Mouse (Mus musculus) neural tube, embryonic 12.5 days (tissue): Measurements from ENCODE around the gene Abhd16b. TPM values are rescaled to one million over a fixed set of nuclear protein-coding genes. Genes with fewer than 3 reads are reported as not detected.

Experiments used
- ATAC-seq: fragments of 200-750 bp; cut with Nextera tagmentation; 2 replicates; pipeline ENCODE4 v1.8.0; 2017; ENCODE audit warnings: low read depth, mild to moderate bottlenecking, moderate TSS enrichment, moderate library complexity; ENCODE audit not compliant: low FRiP score
- H3K27ac ChIP-seq: fragments of 300-500 bp; sonication (generic); 2 replicates; pipeline ENCODE4 v1.5.1; 2016
- H3K27me3 ChIP-seq: fragments of 300-500 bp; sonication (generic); replicated peaks from 2 replicates; pipeline ENCODE4 v1.6.1; 2016; ENCODE audit warnings: mild to moderate bottlenecking
- H3K36me3 ChIP-seq: fragments of 300-500 bp; sonication (generic); 2 replicates; pipeline ENCODE4 v1.6.1; 2016; ENCODE audit warnings: mild to moderate bottlenecking
- H3K4me1 ChIP-seq: fragments of 300-500 bp; sonication (generic); 2 replicates; pipeline ENCODE4 v1.6.1; 2016
- H3K4me2 ChIP-seq: fragments of 300-500 bp; sonication (generic); replicated peaks from 2 replicates; pipeline ENCODE4 v1.6.1; 2016; ENCODE audit warnings: mild to moderate bottlenecking
- H3K4me3 ChIP-seq: fragments of 300-500 bp; sonication (generic); 2 replicates; pipeline ENCODE4 v1.5.1; 2016
- H3K9ac ChIP-seq: fragments of 300-500 bp; sonication (generic); 2 replicates; pipeline ENCODE4 v1.6.1; 2016; ENCODE audit warnings: mild to moderate bottlenecking
- H3K9me3 ChIP-seq: fragments of 300-500 bp; sonication (generic); 2 replicates; pipeline ENCODE4 v1.6.1; 2016; ENCODE audit warnings: mild to moderate bottlenecking
- WGBS: fragments of 180-500 bp; shearing (Covaris S2); methylation state at CpG from one replicate; pipeline ENCODE4 v1.1.7; 2016; 5-methylcytosine and 5-hydroxymethylcytosine counted together
- polyA plus RNA-seq: library from polyadenylated mRNA; unstranded; fragments of >200 nt; fragmentation: Nextera tagmentation; extraction: Ambion mirVana; gene quantifications from 2 replicates; pipeline ENCODE4 v1.2.1, GENCODE M21; 2016

Abhd16b gene
- polyA plus RNA-seq, result 0.14 TPM in 1 of 2 replicates, not detected in the other

- Histone ChIP-seq H3K27me3 (no peaks in the 10 kb centered on the region; the same call in 1 of the 2 replicates), H3K4me2 (no peak within 1 kb of the TSS), H3K36me3 (no peaks in the 10 kb centered on the region), H3K4me3 (no peak within 1 kb of the TSS), H3K9me3 (no peaks in the 10 kb centered on the region), H3K9ac (no peak within 1 kb of the TSS), H3K27ac (no peak within 1 kb of the TSS), H3K4me1 (peaks cover 7% of the 10 kb centered on the region)
- WGBS, result 84% methylated on average over 31 of the region's 31 CpGs
- ATAC-seq, result no peak
These were observed at the start of gene Abhd16b for GRCm38 (mm10) chr2:181493156-181493927. Abhd16b (plus strand) TSS chr2:181493206.

- Histone ChIP-seq H3K27ac (no peak overlapping the region), H3K36me3 (no peaks in the 10 kb centered on the region), H3K27me3 (0 out of 2 replicates have a peak, but pooled peaks cover 2% of the 10 kb centered on the region), H3K9me3 (no peaks in the 10 kb centered on the region), H3K9ac (no peak overlapping the region), H3K4me1 (no peaks in the 10 kb centered on the region), H3K4me3 (no peak overlapping the region), H3K4me2 (no peak overlapping the region)
- ATAC-seq, result no peak
- 74% methylated on average over 4 of the region's 4 CpGs for WGBS
These were observed 40.8 kb upstream of the Abhd16b start for GRCm38 (mm10) chr2:181452181-181452580.

GRCm38 (mm10) chr2:181453274-181453673 is 39.7 kb upstream of the Abhd16b start:
- ATAC-seq, result no peak
- Histone ChIP-seq H3K4me1 (peaks cover 5% of the 10 kb centered on the region; the same call in 1 of the 2 replicates), H3K36me3 (no peaks in the 10 kb centered on the region), H3K27ac (no peak overlapping the region), H3K9ac (no peak overlapping the region), H3K4me2 (no peak overlapping the region), H3K4me3 (no peak overlapping the region), H3K27me3 (0 out of 2 replicates have a peak, but pooled peaks cover 3% of the 10 kb centered on the region), H3K9me3 (no peaks in the 10 kb centered on the region)
- 53% methylated on average over 1 of the region's 1 CpGs for WGBS

GRCm38 (mm10) chr2:181455899-181456298 is 37.1 kb upstream of the Abhd16b start:
- H3K4me2 ChIP-seq, result no peak overlapping the region
- peaks cover 15% of the 10 kb centered on the region for H3K4me1 ChIP-seq
- H3K9ac ChIP-seq, result no peak overlapping the region
- no peaks in the 10 kb centered on the region for H3K9me3 ChIP-seq
- no peaks in the 10 kb centered on the region for H3K36me3 ChIP-seq
- 0 out of 2 replicates have a peak, but pooled peaks cover 3% of the 10 kb centered on the region for H3K27me3 ChIP-seq
- H3K27ac ChIP-seq, result no peak overlapping the region
- H3K4me3 ChIP-seq, result no peak overlapping the region
- no peak for ATAC-seq
- 83% methylated on average over 2 of the region's 2 CpGs for WGBS

- Histone ChIP-seq H3K27ac (no peak overlapping the region), H3K9ac (0 out of 2 replicates have a peak overlapping the region, but pooled peaks have one; percentile 88), H3K36me3 (no peaks in the 10 kb centered on the region), H3K27me3 (0 out of 2 replicates have a peak, but pooled peaks cover 3% of the 10 kb centered on the region), H3K9me3 (no peaks in the 10 kb centered on the region), H3K4me2 (peak overlapping the region; percentile 94), H3K4me3 (peak overlapping the region; percentile 96), H3K4me1 (peaks cover 17% of the 10 kb centered on the region)
- no peak for ATAC-seq
- WGBS, result 5% methylated on average over 15 of the region's 15 CpGs
These were observed 35.2 kb upstream of the Abhd16b start for GRCm38 (mm10) chr2:181457831-181458230.

- H3K4me1 ChIP-seq, result peaks cover 17% of the 10 kb centered on the region
- H3K9ac ChIP-seq, result peak overlapping the region; percentile 88
- WGBS, result under 1% methylated on average over 70 of the region's 72 CpGs
- peak overlapping the region; percentile 96 for H3K4me3 ChIP-seq
- peak overlapping the region; percentile 94 for H3K4me2 ChIP-seq
- 0 out of 2 replicates have a peak, but pooled peaks cover 3% of the 10 kb centered on the region for H3K27me3 ChIP-seq
- no peaks in the 10 kb centered on the region for H3K36me3 ChIP-seq
- peak; percentile 4; the same call in 1 of the 2 replicates for ATAC-seq
- H3K27ac ChIP-seq, result peak overlapping the region; percentile 64
- no peaks in the 10 kb centered on the region for H3K9me3 ChIP-seq
These were observed 34.4 kb upstream of the Abhd16b start for GRCm38 (mm10) chr2:181458411-181459152.

GRCm38 (mm10) chr2:181459153-181459672 is 33.8 kb upstream of the Abhd16b start, which contains the start of gene Zbtb46:
Zbtb46 (minus strand) TSS chr2:181459426.
- Histone ChIP-seq H3K27me3 (0 out of 2 replicates have a peak, but pooled peaks cover 3% of the 10 kb centered on the region), H3K4me1 (peaks cover 17% of the 10 kb centered on the region), H3K36me3 (no peaks in the 10 kb centered on the region), H3K27ac (peak within 1 kb of the TSS; percentile 64), H3K9me3 (no peaks in the 10 kb centered on the region), H3K9ac (peak within 1 kb of the TSS; percentile 88), H3K4me2 (peak within 1 kb of the TSS; percentile 94), H3K4me3 (peak within 1 kb of the TSS; percentile 96)
- ATAC-seq, result peak; percentile 91
- 2% methylated on average over 60 of the region's 83 CpGs for WGBS

GRCm38 (mm10) chr2:181459673-181460621 is 33.1 kb upstream of the Abhd16b start:
- H3K4me3 ChIP-seq, result peak overlapping the region; percentile 96
- ATAC-seq, result peak; percentile 72
- H3K27me3 ChIP-seq, result 0 out of 2 replicates have a peak, but pooled peaks cover 3% of the 10 kb centered on the region
- H3K4me1 ChIP-seq, result peaks cover 17% of the 10 kb centered on the region
- peak overlapping the region; percentile 94 for H3K4me2 ChIP-seq
- H3K9me3 ChIP-seq, result no peaks in the 10 kb centered on the region
- peak overlapping the region; percentile 88 for H3K9ac ChIP-seq
- no peaks in the 10 kb centered on the region for H3K36me3 ChIP-seq
- no peak overlapping the region for H3K27ac ChIP-seq
- WGBS, result under 1% methylated on average over 71 of the region's 71 CpGs

- Histone ChIP-seq H3K4me1 (peaks cover 17% of the 10 kb centered on the region), H3K4me2 (no peak overlapping the region), H3K9ac (no peak overlapping the region), H3K27me3 (0 out of 2 replicates have a peak, but pooled peaks cover 3% of the 10 kb centered on the region), H3K9me3 (no peaks in the 10 kb centered on the region), H3K4me3 (no peak overlapping the region), H3K27ac (no peak overlapping the region), H3K36me3 (no peaks in the 10 kb centered on the region)
- 88% methylated on average over 1 of the region's 1 CpGs for WGBS
- ATAC-seq, result no peak
These were observed 31.4 kb upstream of the Abhd16b start for GRCm38 (mm10) chr2:181461536-181462100.

GRCm38 (mm10) chr2:181462604-181463003 is 30.4 kb upstream of the Abhd16b start:
- Histone ChIP-seq H3K4me3 (no peak overlapping the region), H3K9me3 (no peaks in the 10 kb centered on the region), H3K9ac (no peak overlapping the region), H3K27me3 (no peaks in the 10 kb centered on the region), H3K36me3 (no peaks in the 10 kb centered on the region), H3K4me2 (no peak overlapping the region), H3K4me1 (peaks cover 17% of the 10 kb centered on the region), H3K27ac (no peak overlapping the region)
- no peak for ATAC-seq
- WGBS, result 81% methylated on average over 1 of the region's 1 CpGs
